Mouse (Mus musculus): Measurements from ENCODE around the gene Mpdu1. TPM values are rescaled to one million over a fixed set of nuclear protein-coding genes. Genes with fewer than 3 reads are reported as not detected.
"Not testable (repeated sequence)": the region's sequence is repeated elsewhere in the genome, so short reads cannot be mapped to it uniquely, and the experiment has no call there.

Mpdu1 gene
- total and polyA plus RNA-seq, 3 experiments, result 60.9 to 259 (median 101) TPM

DNA sequence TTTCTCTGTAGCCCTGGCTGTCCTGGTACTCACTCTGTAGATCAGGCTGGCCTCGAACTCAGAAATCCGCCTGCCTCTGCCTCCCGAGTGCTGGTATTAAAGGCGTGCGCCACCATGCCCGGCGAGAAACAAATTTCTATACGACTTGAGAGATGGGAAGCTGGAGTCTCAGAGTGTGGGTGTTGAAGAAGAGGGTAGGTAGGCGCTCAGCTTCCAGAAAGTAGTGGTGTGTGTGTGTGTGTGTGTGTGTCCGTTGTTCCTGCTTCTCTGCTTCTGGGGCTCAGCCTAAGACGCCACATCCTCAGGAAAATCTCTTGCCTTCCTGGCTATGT lies 48.2 kb downstream of the Mpdu1 start:
- H3K9ac ChIP-seq (ENCODE audit: control insufficient read depth, low read depth, low read length, poor library complexity, severe bottlenecking); H3K27me3 ChIP-seq (ENCODE audit: control insufficient read depth in 1 of 2, insufficient read depth in 2 of 2, low read length in 2 of 2); H3K9me3 ChIP-seq (replicated peaks; ENCODE audit: insufficient read depth, low read length); H3K27ac ChIP-seq (ENCODE audit: control insufficient read depth, low read depth, low read length); H3K79me2 ChIP-seq (ENCODE audit: control insufficient read depth, insufficient read depth, low read length, poor library complexity): not testable (repeated sequence)
- peak; percentile 48 for DNase-seq (ENCODE audit: low read depth, low spot score)
- peak; percentile 65 for TF ChIP-seq TBP (IDR thresholded peaks at IDR 0.05; ENCODE audit: low read depth, low read length)
- peak; percentile 74; the same call in 1 of the 2 replicates for TF ChIP-seq ZNF384 (IDR thresholded peaks at IDR 0.05; ENCODE audit: low read depth, low read length)
- Histone ChIP-seq H3K4me1 (ENCODE audit: control insufficient read depth in 1 of 2, insufficient read depth in 2 of 2, low read length in 2 of 2) (peaks cover 11 to 14% of the 10 kb centered on the region in 2 experiments), H3K36me3 (ENCODE audit: control insufficient read depth in 1 of 2, insufficient read depth in 2 of 2, low read length in 2 of 2) (peaks cover 0 to 12% of the 10 kb centered on the region in 2 experiments; a peak in 2 of 4 replicates), H3K4me3 (ENCODE audit: control insufficient read depth in 1 of 2, insufficient read depth in 1 of 2, low read depth in 2 of 2, low read length in 2 of 2) (peak overlapping the region in 1 of 2 experiments; percentile 45; a peak in 1 of 4 replicates)

- Histone ChIP-seq H3K27me3 (ENCODE audit: control insufficient read depth in 1 of 2, insufficient read depth in 2 of 2, low read length in 2 of 2) (peaks cover 1 to 3% of the 10 kb centered on the region in 2 experiments; a peak in 1 of 4 replicates), H3K79me2 (ENCODE audit: control insufficient read depth, insufficient read depth, low read length, poor library complexity) (no peaks in the 10 kb centered on the region), H3K36me3 (ENCODE audit: control insufficient read depth in 1 of 2, insufficient read depth in 2 of 2, low read length in 2 of 2) (peaks cover 0 to 14% of the 10 kb centered on the region in 2 experiments; a peak in 2 of 4 replicates), H3K9me3 (replicated peaks; ENCODE audit: insufficient read depth, low read length) (no peaks in the 10 kb centered on the region), H3K4me1 (ENCODE audit: control insufficient read depth in 1 of 2, insufficient read depth in 2 of 2, low read length in 2 of 2) (peaks cover 14 to 19% of the 10 kb centered on the region in 2 experiments), H3K9ac (ENCODE audit: control insufficient read depth, low read depth, low read length, poor library complexity, severe bottlenecking) (peak overlapping the region; percentile 58), H3K4me3 (ENCODE audit: control insufficient read depth in 1 of 2, insufficient read depth in 1 of 2, low read depth in 2 of 2, low read length in 2 of 2) (peak overlapping the region; percentile 45 to 77), H3K27ac (ENCODE audit: control insufficient read depth, low read depth, low read length) (no peak overlapping the region)
- peak; percentile 82 for TF ChIP-seq RAD21 (IDR thresholded peaks at IDR 0.05; ENCODE audit: low read depth, low read length)
- TF ChIP-seq E2F4 (IDR thresholded peaks at IDR 0.05; ENCODE audit: borderline replicate concordance, low read depth, low read length), result no peak
- TF ChIP-seq SIN3A (IDR thresholded peaks at IDR 0.05; ENCODE audit: low read length), result peak; percentile 21; the same call in 1 of the 2 replicates
- TF ChIP-seq CTCF (IDR thresholded peaks at IDR 0.05 in 2 of 3, conservative IDR thresholded peaks at IDR 0.05 in 1 of 3; ENCODE audit: control insufficient read depth in 1 of 3, insufficient read depth in 1 of 3, low read depth in 2 of 3, low read length in 3 of 3, poor library complexity in 1 of 3, severe bottlenecking in 1 of 3), result peak; percentile 66 to 92 (median 81)
- no peak for TF ChIP-seq POLR2A (IDR thresholded peaks at IDR 0.05; ENCODE audit: control insufficient read depth in 1 of 2, insufficient read depth in 1 of 2, low read depth in 1 of 2, low read length in 2 of 2, poor library complexity in 1 of 2)
- peak; percentile 59; the same call in 1 of the 2 replicates for TF ChIP-seq HCFC1 (IDR thresholded peaks at IDR 0.05; ENCODE audit: low read depth, low read length)
- TF ChIP-seq ZNF384 (IDR thresholded peaks at IDR 0.05; ENCODE audit: low read depth, low read length), result peak; percentile 95
- no peak for TF ChIP-seq BHLHE40 (IDR thresholded peaks at IDR 0.05; ENCODE audit: borderline replicate concordance, low read depth, low read length)
- TF ChIP-seq JUND (IDR thresholded peaks at IDR 0.05; ENCODE audit: low read depth, low read length), result no peak
- peak; percentile 82 for TF ChIP-seq SMC3 (IDR thresholded peaks at IDR 0.05; ENCODE audit: low read depth, low read length)
- TF ChIP-seq MAFK (IDR thresholded peaks at IDR 0.05; ENCODE audit: borderline replicate concordance, low read depth, low read length), result no peak
- no peak for TF ChIP-seq NRF1 (IDR thresholded peaks at IDR 0.05; ENCODE audit: insufficient read depth, low read depth, low read length, poor library complexity, severe bottlenecking)
- TF ChIP-seq ZKSCAN1 (IDR thresholded peaks at IDR 0.05; ENCODE audit: low read depth, low read length), result no peak
- no peak for TF ChIP-seq TCF12 (IDR thresholded peaks at IDR 0.05; ENCODE audit: low read depth, low read length)
- TF ChIP-seq MAZ (IDR thresholded peaks at IDR 0.05; ENCODE audit: low read depth, low read length), result no peak
- TF ChIP-seq ZC3H11A (IDR thresholded peaks at IDR 0.05; ENCODE audit: low read depth, low read length), result peak; percentile 88
- peak; percentile 83 for DNase-seq (ENCODE audit: low read depth, low spot score)
Observed at GRCm38 (mm10) chr11:69613553-69614256, 48.7 kb downstream of the Mpdu1 start.

Data from MEL (cell line).